Mouse (Mus musculus) forebrain, embryonic 10.5 days (tissue): ENCODE measurements around the gene Agap1. TPM values are rescaled to one million over a fixed set of nuclear protein-coding genes. Genes with fewer than 3 reads are reported as not detected.

Experiments used
- DNase-seq: peaks from one replicate; pipeline ENCODE4 v3.0.0-alpha.2; 2017; ENCODE audit warnings: low spot score; ENCODE audit errors: extremely low spot score
- H3K27ac ChIP-seq: fragments of 300-500 bp; sonication (generic); 2 replicates; pipeline ENCODE4 v1.5.1; 2016; ENCODE audit warnings: mild to moderate bottlenecking
- H3K27me3 ChIP-seq: fragments of 300-500 bp; sonication (generic); 2 replicates; pipeline ENCODE4 v1.6.1; 2016; ENCODE audit warnings: mild to moderate bottlenecking; ENCODE audit not compliant: poor library complexity, severe bottlenecking
- H3K36me3 ChIP-seq: fragments of 300-500 bp; sonication (generic); replicated peaks from 2 replicates; pipeline ENCODE4 v1.6.1; 2016; ENCODE audit warnings: mild to moderate bottlenecking, moderate library complexity
- H3K4me1 ChIP-seq: fragments of 300-500 bp; sonication (generic); 2 replicates; pipeline ENCODE4 v1.6.1; 2016
- H3K4me3 ChIP-seq: fragments of 300-500 bp; sonication (generic); 2 replicates; pipeline ENCODE4 v1.5.1; 2016; ENCODE audit warnings: mild to moderate bottlenecking, moderate library complexity
- H3K9me3 ChIP-seq: fragments of 300-500 bp; sonication (generic); 2 replicates; pipeline ENCODE4 v1.6.1; 2016; ENCODE audit warnings: mild to moderate bottlenecking, moderate library complexity
- WGBS: fragments of 180-500 bp; shearing (Covaris S2); methylation state at CpG from one replicate; pipeline ENCODE4 v1.1.7; 2016; 5-methylcytosine and 5-hydroxymethylcytosine counted together
- polyA plus RNA-seq: library from polyadenylated mRNA; unstranded; fragments of >200 nt; fragmentation: Nextera tagmentation; extraction: Ambion mirVana; gene quantifications from 2 replicates; pipeline ENCODE4 v1.2.1, GENCODE M21; 2016

Agap1 gene
- polyA plus RNA-seq, 1 experiment from 2014 or later, result 14.3 TPM

GRCm38 (mm10) chr1:89656167-89656566 is 201.6 kb downstream of the Agap1 start:
- peaks cover 16% of the 10 kb centered on the region; the same call in 1 of the 2 replicates for H3K4me1 ChIP-seq
- no peak overlapping the region for H3K27ac ChIP-seq
- H3K9me3 ChIP-seq, result no peaks in the 10 kb centered on the region
- WGBS, result 93% methylated on average over 3 of the region's 3 CpGs
- H3K4me3 ChIP-seq, result no peak overlapping the region
- DNase-seq, result no peak
- H3K36me3 ChIP-seq, result peaks cover 26% of the 10 kb centered on the region
- H3K27me3 ChIP-seq, result no peaks in the 10 kb centered on the region; the same call in 1 of the 2 replicates

- H3K4me1 ChIP-seq, result peaks cover 10% of the 10 kb centered on the region; the same call in 1 of the 2 replicates
- WGBS, result 75% methylated on average over 11 of the region's 11 CpGs
- H3K36me3 ChIP-seq, result peaks cover 24% of the 10 kb centered on the region
- H3K4me3 ChIP-seq, result no peak overlapping the region
- no peaks in the 10 kb centered on the region; the same call in 1 of the 2 replicates for H3K27me3 ChIP-seq
- no peak overlapping the region for H3K27ac ChIP-seq
- no peak for DNase-seq
- no peaks in the 10 kb centered on the region for H3K9me3 ChIP-seq
These were observed 202.2 kb downstream of the Agap1 start for GRCm38 (mm10) chr1:89656643-89657321.

GRCm38 (mm10) chr1:89660804-89661203 is 206.2 kb downstream of the Agap1 start:
- Histone ChIP-seq H3K4me1 (peaks cover 8% of the 10 kb centered on the region; the same call in 1 of the 2 replicates), H3K27ac (no peak overlapping the region), H3K9me3 (no peaks in the 10 kb centered on the region), H3K4me3 (no peak overlapping the region), H3K36me3 (peaks cover 39% of the 10 kb centered on the region), H3K27me3 (peaks cover 11% of the 10 kb centered on the region; the same call in 1 of the 2 replicates)
- WGBS, result 98% methylated on average over 4 of the region's 4 CpGs
- no peak for DNase-seq

GRCm38 (mm10) chr1:89666154-89666553 is 211.5 kb downstream of the Agap1 start:
- peaks cover 9% of the 10 kb centered on the region for H3K4me1 ChIP-seq
- peaks cover 65% of the 10 kb centered on the region for H3K27me3 ChIP-seq
- no peak overlapping the region for H3K27ac ChIP-seq
- 91% methylated on average over 5 of the region's 5 CpGs for WGBS
- peaks cover 71% of the 10 kb centered on the region for H3K36me3 ChIP-seq
- H3K9me3 ChIP-seq, result no peaks in the 10 kb centered on the region
- H3K4me3 ChIP-seq, result no peak overlapping the region
- DNase-seq, result no peak

GRCm38 (mm10) chr1:89667387-89667786 is 212.8 kb downstream of the Agap1 start:
- no peaks in the 10 kb centered on the region for H3K9me3 ChIP-seq
- no peak overlapping the region for H3K27ac ChIP-seq
- 89% methylated on average over 7 of the region's 7 CpGs for WGBS
- no peak overlapping the region for H3K4me3 ChIP-seq
- peaks cover 83% of the 10 kb centered on the region for H3K36me3 ChIP-seq
- H3K4me1 ChIP-seq, result peaks cover 20% of the 10 kb centered on the region
- no peak for DNase-seq
- peaks cover 71% of the 10 kb centered on the region for H3K27me3 ChIP-seq

GRCm38 (mm10) chr1:89668635-89669034 is 214.0 kb downstream of the Agap1 start:
- Histone ChIP-seq H3K9me3 (no peaks in the 10 kb centered on the region), H3K27me3 (peaks cover 83% of the 10 kb centered on the region), H3K4me1 (peaks cover 21% of the 10 kb centered on the region), H3K4me3 (no peak overlapping the region), H3K36me3 (peaks cover 88% of the 10 kb centered on the region), H3K27ac (no peak overlapping the region)
- WGBS, result 89% methylated on average over 9 of the region's 9 CpGs
- DNase-seq, result no peak

- Histone ChIP-seq H3K4me1 (peaks cover 21% of the 10 kb centered on the region), H3K4me3 (no peak overlapping the region), H3K27me3 (peaks cover 94% of the 10 kb centered on the region), H3K9me3 (no peaks in the 10 kb centered on the region), H3K36me3 (peaks cover 89% of the 10 kb centered on the region), H3K27ac (no peak overlapping the region)
- DNase-seq, result peak; percentile 57
- 60% methylated on average over 26 of the region's 26 CpGs for WGBS
These were observed 216.6 kb downstream of the Agap1 start for GRCm38 (mm10) chr1:89671110-89671787.

- WGBS, result 92% methylated on average over 6 of the region's 6 CpGs
These were observed 218.5 kb downstream of the Agap1 start for GRCm38 (mm10) chr1:89673071-89673470.

GRCm38 (mm10) chr1:89673686-89674085 is 219.1 kb downstream of the Agap1 start:
- H3K4me1 ChIP-seq, result peaks cover 21% of the 10 kb centered on the region
- no peak overlapping the region for H3K27ac ChIP-seq
- WGBS, result 94% methylated on average over 3 of the region's 3 CpGs
- DNase-seq, result no peak
- H3K36me3 ChIP-seq, result peaks cover 89% of the 10 kb centered on the region
- no peaks in the 10 kb centered on the region for H3K9me3 ChIP-seq
- H3K27me3 ChIP-seq, result peaks cover 92% of the 10 kb centered on the region
- no peak overlapping the region for H3K4me3 ChIP-seq

More at GRCm38 (mm10) chr1:89673071-89673470, 218.5 kb downstream of the Agap1 start:
- peaks cover 94% of the 10 kb centered on the region for H3K27me3 ChIP-seq
- peaks cover 90% of the 10 kb centered on the region for H3K36me3 ChIP-seq
- no peak overlapping the region for H3K4me3 ChIP-seq
- no peaks in the 10 kb centered on the region for H3K9me3 ChIP-seq
- H3K27ac ChIP-seq, result no peak overlapping the region
- DNase-seq, result no peak
- peaks cover 21% of the 10 kb centered on the region for H3K4me1 ChIP-seq

GRCm38 (mm10) chr1:89674681-89675080 is 220.1 kb downstream of the Agap1 start:
- no peaks in the 10 kb centered on the region for H3K9me3 ChIP-seq
- no peak overlapping the region for H3K4me3 ChIP-seq
- peaks cover 83% of the 10 kb centered on the region for H3K36me3 ChIP-seq
- H3K27me3 ChIP-seq, result peaks cover 82% of the 10 kb centered on the region
- H3K27ac ChIP-seq, result no peak overlapping the region
- H3K4me1 ChIP-seq, result peaks cover 21% of the 10 kb centered on the region
- no peak for DNase-seq
- 93% methylated on average over 9 of the region's 9 CpGs for WGBS

- WGBS, result 77% methylated on average over 4 of the region's 4 CpGs
- DNase-seq, result no peak
- Histone ChIP-seq H3K9me3 (no peaks in the 10 kb centered on the region), H3K27ac (no peak overlapping the region), H3K36me3 (peaks cover 70% of the 10 kb centered on the region), H3K4me3 (no peak overlapping the region), H3K27me3 (peaks cover 67% of the 10 kb centered on the region), H3K4me1 (peaks cover 9% of the 10 kb centered on the region)
These were observed 221.8 kb downstream of the Agap1 start for GRCm38 (mm10) chr1:89676411-89676810.

- no peaks in the 10 kb centered on the region for H3K4me1 ChIP-seq
- H3K36me3 ChIP-seq, result peaks cover 63% of the 10 kb centered on the region
- H3K27me3 ChIP-seq, result peaks cover 29% of the 10 kb centered on the region
- DNase-seq, result no peak
- H3K4me3 ChIP-seq, result no peak overlapping the region
- no peaks in the 10 kb centered on the region; the same call in 1 of the 2 replicates for H3K9me3 ChIP-seq
- H3K27ac ChIP-seq, result no peak overlapping the region
- WGBS, result 93% methylated on average over 7 of the region's 7 CpGs
These were observed 226.1 kb downstream of the Agap1 start for GRCm38 (mm10) chr1:89680673-89681072.

- H3K9me3 ChIP-seq, result no peaks in the 10 kb centered on the region; the same call in 1 of the 2 replicates
- peaks cover 29% of the 10 kb centered on the region; the same call in 1 of the 2 replicates for H3K27me3 ChIP-seq
- peaks cover 34% of the 10 kb centered on the region for H3K36me3 ChIP-seq
- H3K4me1 ChIP-seq, result peaks cover 37% of the 10 kb centered on the region
- 71% methylated on average over 10 of the region's 10 CpGs for WGBS
- no peak overlapping the region for H3K4me3 ChIP-seq
- no peak overlapping the region for H3K27ac ChIP-seq
- no peak for DNase-seq
These were observed 234.3 kb downstream of the Agap1 start for GRCm38 (mm10) chr1:89688914-89689313.
